Mouse (Mus musculus) bone marrow, adult 2 months (tissue): Measurements from ENCODE around the gene Abcf2. TPM values are rescaled to one million over a fixed set of nuclear protein-coding genes. Genes with fewer than 3 reads are reported as not detected.

Experiments
- H3K27ac ChIP-seq: fragments of 200-500 bp; 2 replicates; pipeline ENCODE4 v1.5.1; 2012; ENCODE audit warnings: low read depth, mild to moderate bottlenecking, control low read depth, inconsistent platforms, low read length; ENCODE audit not compliant: control insufficient read depth, poor library complexity, insufficient read depth
- H3K4me1 ChIP-seq: fragments of 200-500 bp; 2 replicates; pipeline ENCODE4 v1.6.1; 2011; ENCODE audit warnings: low read length; ENCODE audit not compliant: control insufficient read depth, insufficient read depth
- H3K4me3 ChIP-seq: fragments of 200-500 bp; replicated peaks from 2 replicates; pipeline ENCODE3; 2011; ENCODE audit warnings: mild to moderate bottlenecking, low read depth, low read length, control low read depth; ENCODE audit not compliant: control insufficient read depth
- CTCF ChIP-seq: fragments of 200-500 bp; IDR thresholded peaks from 2 replicates; pipeline ENCODE4 v1.5.1; 2011; ENCODE audit warnings: low read length, control low read depth; ENCODE audit not compliant: control insufficient read depth, insufficient read depth
- POLR2A ChIP-seq: fragments of 200-500 bp; IDR thresholded peaks from 2 replicates; pipeline ENCODE4 v1.6.1; 2011; ENCODE audit warnings: low read depth, mild to moderate bottlenecking, control low read depth, low read length, borderline replicate concordance; ENCODE audit not compliant: control insufficient read depth
- WGBS: fragments of 180-500 bp; shearing (Covaris S2); methylation state at CpG from one replicate; pipeline ENCODE4 v1.1.7; 2018; 5-methylcytosine and 5-hydroxymethylcytosine counted together
- polyA plus RNA-seq: library from polyadenylated mRNA; stranded (reverse); fragments of >200 nt; gene quantifications from 2 replicates; pipeline ENCODE4 v1.2.4, GENCODE M21; 2011; ENCODE audit warnings: low replicate concordance; ENCODE audit not compliant: missing spikeins, insufficient read depth, insufficient read length

Gene Abcf2
- polyA plus RNA-seq, 1 experiment: 29.1 TPM

- H3K4me1 ChIP-seq: peaks cover 10% of the 10 kb centered on the region
- H3K4me3 ChIP-seq: peak overlapping the region; percentile 62
- no peak for TF ChIP-seq CTCF
- peak; percentile 16; the same call in 1 of the 2 replicates for TF ChIP-seq POLR2A
- 7% methylated on average over 24 of the region's 24 CpGs for WGBS
- H3K27ac ChIP-seq: peak overlapping the region; percentile 71
Observed at GRCm38 (mm10) chr5:24591796-24592470, 14.7 kb upstream of the Abcf2 start.

GRCm38 (mm10) chr5:24591268-24591721, 14.0 kb upstream of the Abcf2 start:
- Histone ChIP-seq H3K27ac (peak overlapping the region; percentile 71), H3K4me1 (peaks cover 10% of the 10 kb centered on the region), H3K4me3 (peak overlapping the region; percentile 62)
- TF ChIP-seq POLR2A: no peak
- no peak for TF ChIP-seq CTCF
- WGBS: 21% methylated on average over 23 of the region's 23 CpGs

- H3K4me1 ChIP-seq: peaks cover 10% of the 10 kb centered on the region
- TF ChIP-seq POLR2A: no peak
- no peak for TF ChIP-seq CTCF
- H3K4me3 ChIP-seq: no peak overlapping the region
- H3K27ac ChIP-seq: no peak overlapping the region
- WGBS: 94% methylated on average over 20 of the region's 20 CpGs
Observed at GRCm38 (mm10) chr5:24589511-24590500, 12.5 kb upstream of the Abcf2 start.

GRCm38 (mm10) chr5:24587200-24587577, 9.9 kb upstream of the Abcf2 start:
- Histone ChIP-seq H3K4me3 (peak overlapping the region; percentile 95), H3K27ac (peak overlapping the region; percentile 68), H3K4me1 (peaks cover 10% of the 10 kb centered on the region)
- TF ChIP-seq CTCF: no peak
- TF ChIP-seq POLR2A: no peak
- WGBS: 6% methylated on average over 4 of the region's 4 CpGs

DNA sequence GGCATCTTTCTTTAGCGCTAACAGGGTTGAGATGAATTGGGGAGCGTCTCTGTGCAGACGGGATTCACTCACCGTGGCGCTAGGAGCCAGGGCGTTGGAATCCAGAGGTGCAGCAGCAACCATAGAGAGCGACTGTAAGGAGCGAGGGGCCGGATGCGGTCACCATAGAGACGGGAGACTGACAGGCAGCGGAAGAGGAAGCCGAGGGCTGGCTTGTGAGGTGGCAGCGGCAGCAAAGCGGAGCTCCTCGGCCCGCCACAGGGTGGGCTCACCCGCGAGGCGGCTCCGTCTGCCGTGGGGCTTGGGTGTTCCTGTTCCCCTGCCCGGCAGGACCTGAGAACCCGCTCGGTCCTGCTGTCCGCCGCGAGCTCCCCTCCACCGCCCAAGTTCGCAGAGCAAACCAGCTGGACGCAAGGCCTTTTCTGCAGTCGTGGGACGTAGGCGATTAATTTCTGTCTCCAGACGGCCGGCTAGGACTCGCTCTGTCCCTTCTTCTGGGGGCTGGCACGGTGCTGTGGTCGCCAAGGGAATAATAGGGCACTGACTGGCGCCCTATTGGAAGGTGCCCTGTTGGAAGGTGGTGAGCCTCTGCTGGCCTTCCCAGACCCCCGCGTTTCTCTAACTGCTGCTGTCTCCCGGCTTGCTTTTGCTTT, 9.4 kb upstream of the Abcf2 start, which contains the start of gene Chpf2:
Chpf2 (plus strand) TSS at position 195 of the 653 bp plus-strand sequence.
- TF ChIP-seq POLR2A (peak; percentile 72; the same call in 1 of the 2 replicates), CTCF (no peak)
- peak within 1 kb of the TSS; percentile 68 for H3K27ac ChIP-seq
- WGBS: under 1% methylated on average over 43 of the region's 43 CpGs
- peak within 1 kb of the TSS; percentile 95 for H3K4me3 ChIP-seq
- H3K4me1 ChIP-seq: peaks cover 10% of the 10 kb centered on the region

GRCm38 (mm10) chr5:24586106-24586505, 8.8 kb upstream of the Abcf2 start:
- H3K4me1 ChIP-seq: peaks cover 10% of the 10 kb centered on the region
- WGBS: 6% methylated on average over 8 of the region's 8 CpGs
- H3K27ac ChIP-seq: peak overlapping the region; percentile 68; the same call in 1 of the 2 replicates

GRCm38 (mm10) chr5:24578109-24578963, 1.1 kb upstream of the Abcf2 start:
- Histone ChIP-seq H3K4me3 (peak overlapping the region; percentile 72), H3K27ac (peak overlapping the region; percentile 63; the same call in 1 of the 2 replicates), H3K4me1 (no peaks in the 10 kb centered on the region; the same call in 1 of the 2 replicates)
- TF ChIP-seq CTCF (no peak), POLR2A (no peak)
- whole genome bisulfite sequencing: 11% methylated on average over 6 of the region's 6 CpGs

More at GRCm38 (mm10) chr5:24586106-24586505, 8.8 kb upstream of the Abcf2 start:
- H3K4me3 ChIP-seq: peak overlapping the region; percentile 95
- no peak for TF ChIP-seq POLR2A
- TF ChIP-seq CTCF: no peak
